Mouse (Mus musculus): Measurements from ENCODE around the gene Slc38a9. TPM values are rescaled to one million over a fixed set of nuclear protein-coding genes. Genes with fewer than 3 reads are reported as not detected.

Gene Slc38a9
- polyA plus RNA-seq, 1 experiment from 2014 or later = 17.7 TPM

- 87% methylated on average over 3 of the region's 3 CpGs for WGBS
- no peaks in the 10 kb centered on the region for H3K36me3 ChIP-seq
- H3K4me1 ChIP-seq = no peaks in the 10 kb centered on the region
- H3K27ac ChIP-seq = no peak overlapping the region
- ATAC-seq (ENCODE audit: insufficient number of reproducible peaks, insufficient read depth, low FRiP score, low TSS enrichment, low read depth) = no peak
- no peak overlapping the region for H3K9ac ChIP-seq
- H3K9me3 ChIP-seq = peaks cover 10% of the 10 kb centered on the region
- no peak overlapping the region for H3K4me2 ChIP-seq
- H3K4me3 ChIP-seq = no peak overlapping the region
- no peaks in the 10 kb centered on the region for H3K27me3 ChIP-seq
These were observed 9.4 kb upstream of the Slc38a9 start for GRCm38 (mm10) chr13:112651183-112651582.

- Histone ChIP-seq H3K4me2 (no peak within 1 kb of the TSS), H3K36me3 (no peaks in the 10 kb centered on the region), H3K27me3 (no peaks in the 10 kb centered on the region), H3K4me1 (no peaks in the 10 kb centered on the region), H3K9me3 (peaks cover 10% of the 10 kb centered on the region), H3K4me3 (no peak within 1 kb of the TSS), H3K9ac (no peak within 1 kb of the TSS), H3K27ac (no peak within 1 kb of the TSS)
- 71% methylated on average over 45 of the region's 45 CpGs for WGBS
- ATAC-seq (ENCODE audit: insufficient number of reproducible peaks, insufficient read depth, low FRiP score, low TSS enrichment, low read depth) = no peak
These were observed 8.3 kb upstream of the Slc38a9 start, which contains the start of gene Ddx4 for GRCm38 (mm10) chr13:112652205-112652604. TSS of gene Ddx4 (minus strand) at chr13:112652475.

GRCm38 (mm10) chr13:112659986-112660573, 471 bp upstream of the Slc38a9 start:
- H3K4me1 ChIP-seq = peaks cover 5% of the 10 kb centered on the region
- peak overlapping the region; percentile 85 for H3K4me2 ChIP-seq
- peak overlapping the region; percentile 78 for H3K4me3 ChIP-seq
- H3K27me3 ChIP-seq = no peaks in the 10 kb centered on the region
- ATAC-seq (ENCODE audit: insufficient number of reproducible peaks, insufficient read depth, low FRiP score, low TSS enrichment, low read depth) = no peak
- peak overlapping the region; percentile 88; the same call in 1 of the 2 replicates for H3K9ac ChIP-seq
- H3K36me3 ChIP-seq = no peaks in the 10 kb centered on the region
- no peak overlapping the region for H3K27ac ChIP-seq
- WGBS = 2% methylated on average over 10 of the region's 10 CpGs
- no peaks in the 10 kb centered on the region for H3K9me3 ChIP-seq

GRCm38 (mm10) chr13:112661687-112662086, 1.1 kb downstream of the Slc38a9 start:
- H3K4me2 ChIP-seq = peak overlapping the region; percentile 85
- 70% methylated on average over 2 of the region's 2 CpGs for WGBS
- no peaks in the 10 kb centered on the region for H3K9me3 ChIP-seq
- H3K9ac ChIP-seq = no peak overlapping the region
- H3K36me3 ChIP-seq = no peaks in the 10 kb centered on the region
- H3K4me1 ChIP-seq = peaks cover 5% of the 10 kb centered on the region
- no peak for ATAC-seq (ENCODE audit: insufficient number of reproducible peaks, insufficient read depth, low FRiP score, low TSS enrichment, low read depth)
- no peak overlapping the region for H3K27ac ChIP-seq
- no peaks in the 10 kb centered on the region for H3K27me3 ChIP-seq
- no peak overlapping the region for H3K4me3 ChIP-seq

- Histone ChIP-seq H3K4me1 (no peaks in the 10 kb centered on the region), H3K4me3 (no peak overlapping the region), H3K9me3 (no peaks in the 10 kb centered on the region), H3K27ac (no peak overlapping the region), H3K9ac (no peak overlapping the region), H3K36me3 (0 out of 2 replicates have a peak, but pooled peaks cover 3% of the 10 kb centered on the region), H3K4me2 (no peak overlapping the region), H3K27me3 (no peaks in the 10 kb centered on the region)
- WGBS = 87% methylated on average over 10 of the region's 10 CpGs
- ATAC-seq (ENCODE audit: insufficient number of reproducible peaks, insufficient read depth, low FRiP score, low TSS enrichment, low read depth) = no peak
These were observed 6.0 kb downstream of the Slc38a9 start for GRCm38 (mm10) chr13:112666433-112667024.

- no peaks in the 10 kb centered on the region for H3K9me3 ChIP-seq
- H3K4me1 ChIP-seq = no peaks in the 10 kb centered on the region
- 0 out of 2 replicates have a peak, but pooled peaks cover 6% of the 10 kb centered on the region for H3K36me3 ChIP-seq
- no peak overlapping the region for H3K9ac ChIP-seq
- H3K27ac ChIP-seq = no peak overlapping the region
- no peaks in the 10 kb centered on the region for H3K27me3 ChIP-seq
- no peak for ATAC-seq (ENCODE audit: insufficient number of reproducible peaks, insufficient read depth, low FRiP score, low TSS enrichment, low read depth)
- no peak overlapping the region for H3K4me2 ChIP-seq
- 83% methylated on average over 9 of the region's 9 CpGs for WGBS
- H3K4me3 ChIP-seq = no peak overlapping the region
These were observed 6.7 kb downstream of the Slc38a9 start for GRCm38 (mm10) chr13:112667215-112667614.

GRCm38 (mm10) chr13:112671708-112672107, 11.2 kb downstream of the Slc38a9 start:
- Histone ChIP-seq H3K4me3 (no peak overlapping the region), H3K27ac (no peak overlapping the region), H3K27me3 (no peaks in the 10 kb centered on the region), H3K36me3 (0 out of 2 replicates have a peak, but pooled peaks cover 6% of the 10 kb centered on the region), H3K4me1 (no peaks in the 10 kb centered on the region), H3K9ac (no peak overlapping the region), H3K4me2 (no peak overlapping the region), H3K9me3 (no peaks in the 10 kb centered on the region)
- ATAC-seq (ENCODE audit: insufficient number of reproducible peaks, insufficient read depth, low FRiP score, low TSS enrichment, low read depth) = no peak
- 69% methylated on average over 13 of the region's 13 CpGs for WGBS

- Histone ChIP-seq H3K9me3 (no peaks in the 10 kb centered on the region), H3K4me1 (no peaks in the 10 kb centered on the region), H3K4me2 (no peak overlapping the region), H3K36me3 (0 out of 2 replicates have a peak, but pooled peaks cover 6% of the 10 kb centered on the region), H3K4me3 (no peak overlapping the region), H3K27ac (no peak overlapping the region), H3K9ac (no peak overlapping the region), H3K27me3 (no peaks in the 10 kb centered on the region)
- WGBS = 87% methylated on average over 6 of the region's 6 CpGs
- no peak for ATAC-seq (ENCODE audit: insufficient number of reproducible peaks, insufficient read depth, low FRiP score, low TSS enrichment, low read depth)
These were observed 12.2 kb downstream of the Slc38a9 start for GRCm38 (mm10) chr13:112672797-112673196.

- 0 out of 2 replicates have a peak, but pooled peaks have one; percentile 69 for ATAC-seq (ENCODE audit: insufficient number of reproducible peaks, insufficient read depth, low FRiP score, low TSS enrichment, low read depth)
- no peak overlapping the region for H3K4me2 ChIP-seq
- H3K27me3 ChIP-seq = no peaks in the 10 kb centered on the region
- 0 out of 2 replicates have a peak, but pooled peaks cover 6% of the 10 kb centered on the region for H3K36me3 ChIP-seq
- H3K27ac ChIP-seq = no peak overlapping the region
- no peaks in the 10 kb centered on the region for H3K4me1 ChIP-seq
- 13% methylated on average over 9 of the region's 9 CpGs for WGBS
- H3K9ac ChIP-seq = no peak overlapping the region
- H3K4me3 ChIP-seq = no peak overlapping the region
- H3K9me3 ChIP-seq = no peaks in the 10 kb centered on the region
These were observed 13.4 kb downstream of the Slc38a9 start for GRCm38 (mm10) chr13:112673899-112674447.

GRCm38 (mm10) chr13:112678154-112678553, 17.6 kb downstream of the Slc38a9 start:
- no peaks in the 10 kb centered on the region for H3K9me3 ChIP-seq
- 91% methylated on average over 4 of the region's 4 CpGs for WGBS
- H3K4me2 ChIP-seq = no peak overlapping the region
- H3K9ac ChIP-seq = no peak overlapping the region
- no peak overlapping the region for H3K27ac ChIP-seq
- no peaks in the 10 kb centered on the region for H3K36me3 ChIP-seq
- H3K4me3 ChIP-seq = no peak overlapping the region
- no peak for ATAC-seq (ENCODE audit: insufficient number of reproducible peaks, insufficient read depth, low FRiP score, low TSS enrichment, low read depth)
- H3K4me1 ChIP-seq = no peaks in the 10 kb centered on the region
- no peaks in the 10 kb centered on the region for H3K27me3 ChIP-seq

GRCm38 (mm10) chr13:112683312-112683711, 22.8 kb downstream of the Slc38a9 start:
- no peaks in the 10 kb centered on the region for H3K27me3 ChIP-seq
- no peaks in the 10 kb centered on the region for H3K4me1 ChIP-seq
- no peaks in the 10 kb centered on the region for H3K36me3 ChIP-seq
- no peaks in the 10 kb centered on the region for H3K9me3 ChIP-seq
- H3K9ac ChIP-seq = no peak overlapping the region
- no peak overlapping the region for H3K4me3 ChIP-seq
- WGBS = 79% methylated on average over 2 of the region's 2 CpGs
- ATAC-seq (ENCODE audit: insufficient number of reproducible peaks, insufficient read depth, low FRiP score, low TSS enrichment, low read depth) = no peak
- no peak overlapping the region for H3K27ac ChIP-seq
- H3K4me2 ChIP-seq = no peak overlapping the region

- Histone ChIP-seq H3K4me1 (no peaks in the 10 kb centered on the region), H3K4me2 (no peak overlapping the region), H3K4me3 (no peak overlapping the region), H3K27ac (no peak overlapping the region), H3K27me3 (no peaks in the 10 kb centered on the region), H3K9me3 (no peaks in the 10 kb centered on the region), H3K9ac (no peak overlapping the region), H3K36me3 (no peaks in the 10 kb centered on the region)
- ATAC-seq (ENCODE audit: insufficient number of reproducible peaks, insufficient read depth, low FRiP score, low TSS enrichment, low read depth) = no peak
- 76% methylated on average over 6 of the region's 6 CpGs for WGBS
These were observed 23.4 kb downstream of the Slc38a9 start for GRCm38 (mm10) chr13:112683970-112684369.

Data from embryonic facial prominence, embryonic 13.5 days (tissue).